Mouse (Mus musculus) stomach, embryonic 15.5 days (tissue): Measurements from ENCODE around the gene Slc35d3. TPM values are rescaled to one million over a fixed set of nuclear protein-coding genes. Genes with fewer than 3 reads are reported as not detected.

Experiments
- ATAC-seq: fragments of 200-750 bp; cut with Nextera tagmentation; 2 replicates; pipeline ENCODE4 v1.8.0; 2017; ENCODE audit warnings: low read depth, moderate number of reproducible peaks, moderate TSS enrichment; ENCODE audit not compliant: insufficient read depth, low FRiP score
- H3K27ac ChIP-seq: fragments of 300-500 bp; sonication (generic); 2 replicates; pipeline ENCODE4 v1.5.1; 2015; ENCODE audit warnings: mild to moderate bottlenecking, inconsistent platforms
- H3K27me3 ChIP-seq: fragments of 300-500 bp; sonication (generic); replicated peaks from 2 replicates; pipeline ENCODE4 v1.6.1; 2015; ENCODE audit warnings: inconsistent platforms
- H3K36me3 ChIP-seq: fragments of 300-500 bp; sonication (generic); 2 replicates; pipeline ENCODE4 v1.6.1; 2015; ENCODE audit warnings: inconsistent platforms
- H3K4me1 ChIP-seq: fragments of 300-500 bp; sonication (generic); 2 replicates; pipeline ENCODE4 v1.6.1; 2015; ENCODE audit warnings: inconsistent platforms
- H3K4me2 ChIP-seq: fragments of 300-500 bp; sonication (generic); 2 replicates; pipeline ENCODE4 v1.6.1; 2015; ENCODE audit warnings: mild to moderate bottlenecking, inconsistent platforms
- H3K4me3 ChIP-seq: fragments of 300-500 bp; sonication (generic); replicated peaks from 2 replicates; pipeline ENCODE4 v1.5.1; 2015; ENCODE audit warnings: inconsistent platforms
- H3K9ac ChIP-seq: fragments of 300-500 bp; sonication (generic); 2 replicates; pipeline ENCODE4 v1.6.1; 2015; ENCODE audit warnings: inconsistent platforms
- H3K9me3 ChIP-seq: fragments of 300-500 bp; sonication (generic); 2 replicates; pipeline ENCODE4 v1.6.1; 2016; ENCODE audit warnings: inconsistent platforms
- WGBS: fragments of 180-500 bp; shearing (Covaris S2); methylation state at CpG from one replicate; pipeline ENCODE4 v1.1.7; 2015; 5-methylcytosine and 5-hydroxymethylcytosine counted together
- polyA plus RNA-seq: library from polyadenylated mRNA; unstranded; fragments of >200 nt; fragmentation: Nextera tagmentation; extraction: Ambion mirVana; gene quantifications from 2 replicates; pipeline ENCODE4 v1.2.1, GENCODE M21; 2015

Slc35d3 gene
- polyA plus RNA-seq, 1 experiment from 2014 or later = 0.60 TPM

DNA sequence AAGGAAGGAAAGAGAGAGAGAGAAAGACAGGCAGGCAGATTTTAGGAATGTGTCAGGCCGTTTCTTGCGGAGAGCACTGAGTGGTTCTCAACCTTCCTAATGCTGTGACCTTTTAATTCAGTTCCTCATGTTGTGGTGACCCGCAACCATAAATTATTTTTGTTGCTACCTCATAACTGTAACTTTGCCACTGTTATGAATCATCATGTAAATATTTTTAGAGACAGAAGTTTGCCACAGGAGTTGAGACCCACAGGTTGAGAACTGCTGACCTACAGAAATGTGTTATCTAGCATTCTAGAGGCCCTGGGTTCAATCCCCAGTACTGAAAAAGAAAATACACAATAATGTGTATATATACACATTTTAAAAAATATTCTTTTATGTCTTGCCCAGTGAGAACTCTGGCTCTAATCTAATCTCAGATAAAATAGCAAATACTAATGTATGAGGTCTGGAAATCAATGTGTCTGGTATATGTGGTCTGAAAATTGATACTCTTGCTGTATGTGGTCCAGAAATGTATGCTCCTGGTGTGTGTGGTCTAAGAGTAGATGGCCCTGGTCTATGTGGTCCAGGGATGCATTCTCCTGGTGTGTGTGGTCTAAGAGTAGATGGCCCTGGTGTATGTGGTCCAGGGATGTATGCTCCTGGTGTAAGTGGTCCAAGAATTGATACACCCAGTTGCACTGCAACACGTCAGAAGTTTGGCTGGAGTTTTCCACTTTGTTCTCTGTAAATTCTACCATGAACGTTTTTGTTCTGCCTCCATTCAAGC lies 20.0 kb downstream of the Slc35d3 start:
- H3K27me3 ChIP-seq = no peaks in the 10 kb centered on the region

DNA sequence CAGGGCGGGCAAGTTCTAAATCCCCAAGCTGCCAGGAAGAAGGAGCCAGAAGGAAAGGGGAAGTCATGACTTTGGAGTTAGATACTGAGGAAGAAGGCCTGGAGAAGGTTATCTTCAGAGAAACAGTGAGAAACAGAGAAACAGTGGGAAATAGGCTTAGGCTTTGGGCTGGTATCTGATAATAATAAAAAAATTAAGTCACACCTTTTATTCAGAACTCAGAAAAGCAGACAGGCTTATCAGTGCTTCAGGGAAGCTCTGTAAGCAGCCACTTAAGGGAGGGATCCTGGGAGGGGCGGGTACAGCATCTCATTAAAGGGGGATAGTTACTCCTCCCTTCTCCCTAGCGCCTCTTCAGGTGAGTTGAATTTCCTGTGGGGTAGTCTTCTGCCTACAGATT lies 30.3 kb downstream of the Slc35d3 start:
- Histone ChIP-seq H3K27me3 (no peaks in the 10 kb centered on the region), H3K27ac (no peak overlapping the region), H3K4me3 (no peak overlapping the region), H3K9me3 (no peaks in the 10 kb centered on the region), H3K9ac (no peak overlapping the region), H3K4me2 (no peak overlapping the region), H3K4me1 (no peaks in the 10 kb centered on the region), H3K36me3 (no peaks in the 10 kb centered on the region)
- 64% methylated on average over 3 of the region's 3 CpGs for WGBS
- no peak for ATAC-seq

More for the DNA sequence above, 20.0 kb downstream of the Slc35d3 start:
- Histone ChIP-seq H3K9ac (no peak overlapping the region), H3K27ac (no peak overlapping the region), H3K36me3 (no peaks in the 10 kb centered on the region), H3K4me1 (no peaks in the 10 kb centered on the region), H3K9me3 (no peaks in the 10 kb centered on the region), H3K4me3 (no peak overlapping the region), H3K4me2 (no peak overlapping the region)
- 73% methylated on average over 5 of the region's 5 CpGs for WGBS
- no peak for ATAC-seq

DNA sequence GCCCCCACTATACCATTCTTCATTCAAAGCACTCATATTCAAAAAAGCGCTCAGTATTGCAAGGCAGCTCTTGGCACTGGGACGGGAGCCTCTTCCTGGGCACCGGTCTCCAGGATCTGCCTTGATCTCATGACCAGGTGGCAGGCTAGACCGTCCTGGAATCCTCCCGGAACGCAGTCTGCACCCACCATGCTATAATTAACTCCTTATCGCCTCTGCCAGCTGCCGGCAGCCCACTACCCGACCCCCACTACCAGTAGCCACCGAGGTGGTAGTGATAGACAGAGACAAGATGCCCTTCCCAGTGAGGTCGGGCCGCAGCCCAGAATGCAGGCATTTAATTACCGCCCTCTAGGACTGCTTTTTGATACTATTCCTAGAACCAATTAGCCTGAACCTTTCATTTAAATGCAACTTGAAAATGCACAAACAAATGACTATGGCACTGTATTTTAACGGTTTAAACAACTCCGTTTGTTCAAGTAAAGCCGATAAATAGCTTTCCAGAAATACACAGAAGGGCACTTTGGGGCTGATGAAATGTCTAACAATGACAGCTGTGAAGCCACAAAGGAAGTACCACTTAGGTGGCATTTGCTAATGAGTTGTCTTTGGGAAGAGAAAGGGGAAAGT lies 32.4 kb downstream of the Slc35d3 start:
- Histone ChIP-seq H3K27me3 (no peaks in the 10 kb centered on the region), H3K9ac (no peak overlapping the region), H3K27ac (no peak overlapping the region), H3K4me2 (no peak overlapping the region), H3K4me1 (no peaks in the 10 kb centered on the region), H3K9me3 (no peaks in the 10 kb centered on the region), H3K4me3 (no peak overlapping the region), H3K36me3 (no peaks in the 10 kb centered on the region)
- 39% methylated on average over 16 of the region's 16 CpGs for WGBS
- no peak for ATAC-seq

DNA sequence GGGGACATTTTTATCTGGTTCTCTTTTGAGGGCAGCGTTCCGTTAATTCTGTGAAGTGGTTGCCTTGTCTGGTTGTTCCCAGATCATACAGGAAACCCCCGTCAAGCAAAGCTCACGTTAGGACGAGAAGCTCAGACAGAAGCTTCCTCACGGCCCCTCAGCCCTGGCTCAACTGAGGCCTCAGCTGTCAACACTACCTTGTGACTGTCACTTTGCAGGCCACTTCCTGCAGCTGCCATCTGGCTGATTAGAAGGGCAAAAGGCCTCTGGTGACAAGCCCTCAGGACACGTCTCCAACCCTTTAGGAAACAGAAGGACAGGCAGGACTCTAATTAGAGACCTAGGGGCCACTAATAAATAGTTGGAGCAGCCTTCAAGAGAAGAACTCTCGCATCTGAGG lies 35.9 kb downstream of the Slc35d3 start:
- Histone ChIP-seq H3K27ac (no peak overlapping the region), H3K4me3 (no peak overlapping the region), H3K4me2 (no peak overlapping the region), H3K9ac (no peak overlapping the region), H3K27me3 (no peaks in the 10 kb centered on the region), H3K36me3 (no peaks in the 10 kb centered on the region), H3K9me3 (no peaks in the 10 kb centered on the region), H3K4me1 (no peaks in the 10 kb centered on the region)
- ATAC-seq = no peak
- 34% methylated on average over 8 of the region's 8 CpGs for WGBS

DNA sequence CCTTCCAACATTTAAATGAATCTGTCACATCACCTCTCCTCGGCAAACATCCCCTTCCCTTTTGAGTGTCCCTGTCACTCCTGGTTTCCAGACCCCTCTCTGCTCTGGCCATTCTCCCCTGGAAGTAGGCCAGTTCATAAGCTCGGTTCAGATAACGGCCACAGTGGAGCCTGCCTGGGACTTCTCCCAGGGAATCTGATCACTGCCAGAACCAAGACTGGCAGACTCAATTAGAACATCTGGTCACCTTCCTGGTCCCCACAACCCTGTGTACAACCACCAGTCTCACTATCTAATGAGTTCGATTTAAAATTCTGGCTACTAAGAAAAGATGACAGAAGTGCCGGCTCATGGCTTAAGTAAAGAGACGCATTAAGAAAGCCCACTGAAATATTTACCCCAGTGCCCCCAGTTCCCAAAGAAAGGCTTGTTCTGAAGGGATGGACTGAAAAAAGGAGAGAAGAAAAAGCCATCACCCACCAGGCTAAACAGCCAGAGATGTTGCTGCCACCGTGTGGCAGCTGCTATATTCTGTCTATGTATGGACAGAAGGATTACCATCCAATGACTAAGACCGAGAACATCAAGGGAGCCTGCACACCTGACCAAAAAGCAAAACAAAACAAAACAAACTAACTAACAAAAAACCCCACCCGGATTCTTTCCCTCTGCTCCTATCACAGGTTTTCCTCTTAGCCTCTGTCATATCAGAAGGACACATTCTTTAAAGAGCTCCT lies 39.7 kb downstream of the Slc35d3 start:
- no peaks in the 10 kb centered on the region for H3K9me3 ChIP-seq
- ATAC-seq = no peak
- H3K4me2 ChIP-seq = no peak overlapping the region
- no peaks in the 10 kb centered on the region for H3K4me1 ChIP-seq
- no peak overlapping the region for H3K4me3 ChIP-seq
- no peaks in the 10 kb centered on the region for H3K36me3 ChIP-seq
- H3K27ac ChIP-seq = no peak overlapping the region
- no peak overlapping the region for H3K9ac ChIP-seq
- H3K27me3 ChIP-seq = no peaks in the 10 kb centered on the region
- 51% methylated on average over 9 of the region's 9 CpGs for WGBS

DNA sequence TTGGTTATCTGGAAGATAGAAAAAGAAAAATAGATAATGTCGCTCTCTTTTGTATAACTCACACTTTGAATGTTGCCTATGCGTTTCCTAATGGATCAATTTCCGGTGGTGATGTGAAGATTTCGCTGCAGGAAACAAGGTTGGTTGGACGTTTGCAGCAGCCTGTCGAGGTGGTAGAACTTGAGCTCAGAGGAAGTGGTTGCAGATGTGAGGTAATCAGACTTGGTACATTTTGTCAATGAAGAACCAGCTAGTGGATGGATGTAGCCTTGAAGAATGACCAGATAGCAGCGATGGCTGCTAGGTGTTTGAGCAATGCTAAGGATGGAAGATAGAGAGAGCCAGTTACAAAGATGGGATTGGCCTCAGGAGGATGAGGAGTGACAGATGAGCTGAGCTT lies 46.5 kb downstream of the Slc35d3 start:
- Histone ChIP-seq H3K27ac (no peak overlapping the region), H3K4me1 (no peaks in the 10 kb centered on the region), H3K27me3 (no peaks in the 10 kb centered on the region), H3K9me3 (no peaks in the 10 kb centered on the region), H3K36me3 (no peaks in the 10 kb centered on the region), H3K9ac (no peak overlapping the region), H3K4me2 (no peak overlapping the region), H3K4me3 (no peak overlapping the region)
- no peak for ATAC-seq
- 75% methylated on average over 7 of the region's 7 CpGs for WGBS

DNA sequence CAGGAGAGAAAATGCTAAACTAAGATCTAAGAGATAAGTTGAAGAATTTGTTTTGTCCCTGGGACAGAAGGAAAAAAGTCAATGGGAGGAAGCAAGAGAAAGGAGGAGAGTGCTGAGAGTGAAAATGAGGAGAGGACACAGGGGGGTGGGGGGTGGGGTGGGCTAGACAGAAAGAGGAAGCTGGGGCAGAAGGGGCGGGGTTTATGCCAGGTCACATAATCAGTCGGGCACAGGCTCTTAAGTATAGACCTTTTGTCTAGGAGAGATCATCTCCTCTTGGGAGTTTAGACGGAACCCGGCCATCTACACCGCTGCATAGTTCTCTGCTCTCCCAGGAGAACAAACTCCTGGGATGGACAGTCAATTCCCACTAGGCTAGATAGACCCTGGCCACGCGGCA lies 48.3 kb downstream of the Slc35d3 start:
- WGBS = 77% methylated on average over 7 of the region's 7 CpGs
- Histone ChIP-seq H3K4me1 (no peaks in the 10 kb centered on the region), H3K9me3 (no peaks in the 10 kb centered on the region), H3K9ac (no peak overlapping the region), H3K4me2 (no peak overlapping the region), H3K4me3 (no peak overlapping the region), H3K27ac (no peak overlapping the region), H3K36me3 (no peaks in the 10 kb centered on the region), H3K27me3 (no peaks in the 10 kb centered on the region)
- ATAC-seq = no peak

Other genes with a start within 250 kb of the Slc35d3 start
- 0.06 TPM in 1 of 2 replicates, not detected in the other for gene Il22ra2, start 229.5 kb downstream of the Slc35d3 start, polyA plus RNA-seq
- gene Il20ra, start 138.9 kb downstream of the Slc35d3 start, polyA plus RNA-seq = 0.08 and 0.18 TPM in 2 replicates
- gene Pex7, start 56.2 kb upstream of the Slc35d3 start, polyA plus RNA-seq = 40.7 and 45.4 TPM in 2 replicates
- gene Map3k5, start 83.0 kb upstream of the Slc35d3 start, polyA plus RNA-seq = 3.0 and 3.3 TPM in 2 replicates